ENCODE assay signal across 9 mouse cellular contexts in the genomic region with DNA sequence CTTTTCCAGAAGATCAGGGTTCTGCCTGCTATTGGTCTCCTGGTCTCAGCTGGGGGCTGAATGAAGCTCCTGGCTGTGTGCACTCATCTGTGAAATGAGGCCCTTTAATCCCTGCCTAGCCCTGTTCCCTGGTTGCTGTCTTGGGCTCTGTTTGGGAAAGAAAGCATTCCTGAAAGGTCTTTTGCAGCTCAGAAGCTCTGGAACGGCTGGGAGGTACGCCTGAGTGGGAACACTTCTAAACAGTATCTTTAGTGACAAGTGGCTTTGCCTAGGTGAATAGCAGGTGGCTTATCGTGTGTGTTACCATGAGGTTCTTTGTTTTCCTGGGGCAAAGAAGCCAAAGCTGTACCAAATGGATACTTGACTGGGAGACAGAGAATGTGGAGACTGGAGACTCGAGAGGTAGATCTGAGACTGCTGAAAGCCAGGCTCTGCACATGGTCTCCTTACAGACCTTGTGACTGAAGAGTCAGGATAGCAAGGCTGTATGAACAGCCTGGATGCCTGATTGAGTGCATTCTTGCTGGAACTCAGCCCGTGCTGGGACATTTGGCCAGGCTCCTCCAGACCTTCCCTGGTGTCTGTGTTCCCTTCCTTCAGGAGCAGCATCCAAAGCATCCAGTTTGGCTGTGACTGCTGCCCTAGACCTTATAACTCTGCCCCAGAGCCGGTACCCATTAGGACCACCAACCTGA. TPM values are rescaled to one million over a fixed set of nuclear protein-coding genes. Genes with fewer than 3 reads are reported as not detected.
A peak's percentile ranks its signal among the peaks of the same experiment; 100 is the strongest.
DNase-seq lines count a peak whose midpoint lies in the region; ATAC-seq and TF ChIP-seq lines count a peak whose summit lies in the region.
"Had no signal": no experiment of that assay in that cellular context is flagged by ENCODE, and none has a peak within 500 bp of the region (broad histone marks: within the 10 kb centered on the region; RNA-seq: fewer than 3 reads in every experiment).

No protein-coding gene starts in this region.

- H3K27ac ChIP-seq in forebrain, embryonic 14.5 days (ENCODE audit: low read depth, low read length) = peak overlapping the region; percentile 72
- peak overlapping the region; percentile 18 for H3K27ac ChIP-seq in liver, embryonic 12.5 days
- peak overlapping the region; percentile 30; the same call in 1 of the 2 replicates for H3K27ac ChIP-seq in stomach, postnatal 0 days (replicated peaks)
- H3K27ac ChIP-seq: limb, embryonic 13.5 days had no signal

- no peak for TF ChIP-seq EP300 in stomach, postnatal 0 days (optimal IDR thresholded peaks at IDR 0.05)

- H3K4me2 ChIP-seq in forebrain, embryonic 14.5 days (ENCODE audit: low read length) = 0 out of 2 replicates have a peak overlapping the region, but pooled peaks have one; percentile 14
- H3K4me2 ChIP-seq in liver, embryonic 12.5 days = no peak overlapping the region
- H3K4me2 ChIP-seq in stomach, postnatal 0 days (replicated peaks; ENCODE audit: low read depth) = no peak overlapping the region
- H3K4me2 ChIP-seq: limb, embryonic 13.5 days had no signal

- peak; percentile 43 for DNase-seq in R1 (ENCODE audit: low read depth, low spot score)
- peak; percentile 73 for DNase-seq in forebrain, embryonic 14.5 days (ENCODE audit: low spot score)
- no peak for DNase-seq in stomach, postnatal 0 days (ENCODE audit: low spot score)
- DNase-seq in natural killer cell, adult 2 months (ENCODE audit: low spot score in 2 of 2) = no peak
- DNase-seq in left cerebral cortex, postnatal 25 days (ENCODE audit: low spot score in 2 of 2) = no peak
- DNase-seq in heart, adult 9 months (ENCODE audit: low spot score in 2 of 2) = no peak

- H3K27me3 ChIP-seq in forebrain, embryonic 14.5 days (replicated peaks; ENCODE audit: control insufficient read depth, insufficient read depth, low read length) = no peaks in the 10 kb centered on the region
- H3K27me3 ChIP-seq in liver, embryonic 12.5 days (replicated peaks) = no peaks in the 10 kb centered on the region
- H3K27me3 ChIP-seq in stomach, postnatal 0 days (ENCODE audit: control insufficient read depth, insufficient read depth, low read length) = no peaks in the 10 kb centered on the region
- H3K27me3 ChIP-seq: limb, embryonic 13.5 days had no signal

- no peak overlapping the region for H3K4me3 ChIP-seq in forebrain, embryonic 14.5 days (ENCODE audit: low read depth, low read length)
- no peak overlapping the region for H3K4me3 ChIP-seq in liver, embryonic 12.5 days
- H3K4me3 ChIP-seq in stomach, postnatal 0 days (ENCODE audit: low read depth, low read length) = no peak overlapping the region
- H3K4me3 ChIP-seq: limb, embryonic 13.5 days had no signal

- WGBS in forebrain, embryonic 14.5 days = 9% methylated on average over 6 of the region's 6 CpGs
- WGBS in liver, embryonic 12.5 days (ENCODE audit: insufficient replicate concordance) = 68% methylated on average over 6 of the region's 6 CpGs
- WGBS in stomach, postnatal 0 days = 47% methylated on average over 6 of the region's 6 CpGs

- H3K9me3 ChIP-seq in forebrain, embryonic 14.5 days (replicated peaks; ENCODE audit: control insufficient read depth, low read length) = no peaks in the 10 kb centered on the region
- H3K9me3 ChIP-seq in liver, embryonic 12.5 days (replicated peaks) = no peaks in the 10 kb centered on the region
- no peaks in the 10 kb centered on the region for H3K9me3 ChIP-seq in stomach, postnatal 0 days (ENCODE audit: control insufficient read depth, low read length)
- H3K9me3 ChIP-seq: limb, embryonic 13.5 days had no signal

- peak; percentile 75 for ATAC-seq in cerebellum, adult (ENCODE audit: insufficient number of reproducible peaks, low FRiP score, low TSS enrichment)
- peak; percentile 24 for ATAC-seq in forebrain, embryonic 14.5 days
- ATAC-seq in liver, embryonic 12.5 days = no peak
- no peak for ATAC-seq in stomach, postnatal 0 days (ENCODE audit: low FRiP score, low TSS enrichment)

- peaks cover 48% of the 10 kb centered on the region for H3K4me1 ChIP-seq in forebrain, embryonic 14.5 days (ENCODE audit: control insufficient read depth, insufficient read depth, low read length)
- H3K4me1 ChIP-seq in liver, embryonic 12.5 days = peaks cover 65% of the 10 kb centered on the region
- peaks cover 12% of the 10 kb centered on the region for H3K4me1 ChIP-seq in stomach, postnatal 0 days (replicated peaks; ENCODE audit: control insufficient read depth, insufficient read depth)

- H3K9ac ChIP-seq in forebrain, embryonic 14.5 days (ENCODE audit: low read length) = peak overlapping the region; percentile 25; the same call in 1 of the 2 replicates
- no peak overlapping the region for H3K9ac ChIP-seq in liver, embryonic 12.5 days
- no peak overlapping the region for H3K9ac ChIP-seq in stomach, postnatal 0 days (ENCODE audit: low read length)
- H3K9ac ChIP-seq: limb, embryonic 13.5 days had no signal

- H3K36me3 ChIP-seq in forebrain, embryonic 14.5 days (ENCODE audit: control insufficient read depth, insufficient read depth, low read length) = no peaks in the 10 kb centered on the region
- peaks cover 42% of the 10 kb centered on the region for H3K36me3 ChIP-seq in liver, embryonic 12.5 days
- H3K36me3 ChIP-seq in stomach, postnatal 0 days (ENCODE audit: control insufficient read depth, insufficient read depth, low read length) = no peaks in the 10 kb centered on the region

- intact Hi-C loops in left cerebral cortex, postnatal 25 days (cut with DNase I) = no loop called here

- no peak for TF ChIP-seq CTCF in stomach, postnatal 0 days (IDR thresholded peaks at IDR 0.05; ENCODE audit: low read depth)

RNA-seq across cellular contexts. Expression of a gene that starts 6.3 kb away (rescaled TPM):
- 36.9 and 40.9 TPM in 2 replicates for polyA plus RNA-seq in forebrain, embryonic 14.5 days (2014; fragmentation: Nextera tagmentation; extraction: Ambion mirVana)
- polyA plus RNA-seq in liver, embryonic 12.5 days (2016; fragmentation: Nextera tagmentation; extraction: Ambion mirVana) = 12.1 and 12.2 TPM in 2 replicates
- polyA plus RNA-seq in stomach, postnatal 0 days (2015; fragmentation: Nextera tagmentation; extraction: Ambion mirVana) = 8.0 and 8.2 TPM in 2 replicates
- 10 to 100 TPM in 1 of 2 experiments, 1 to 10 TPM in 1; 7.5 to 10.4 TPM for total RNA-seq in left cerebral cortex, postnatal 25 days (2021)

Comparison
In these comparisons a context has a peak if more than half of its experiments do, and no peak if none do; other contexts are left out.
1. DNase-seq: peak in R1 (single experiment) and forebrain, embryonic 14.5 days (single experiment); none in stomach, postnatal 0 days (single experiment), natural killer cell, adult 2 months (0 of 2), left cerebral cortex, postnatal 25 days (0 of 2) and heart, adult 9 months (0 of 2).
2. ATAC-seq: peak in cerebellum, adult (single experiment) and forebrain, embryonic 14.5 days (single experiment); none in liver, embryonic 12.5 days (single experiment) and stomach, postnatal 0 days (single experiment).
3. H3K27ac ChIP-seq: peak in every context shown above with its lines; median percentile 72 in forebrain, embryonic 14.5 days; 30 in stomach, postnatal 0 days; 18 in liver, embryonic 12.5 days.